Mouse (Mus musculus) forelimb bud, embryonic 11.5 days (tissue): ENCODE results near the gene Ints13.

Source experiments
- DNase-seq: peaks from one replicate; pipeline ENCODE4 v3.0.0-alpha.2; 2012; ENCODE audit warnings: low read depth, low spot score

The Ints13 gene

GRCm38 (mm10) chr6:146540386-146540785 lies 37.2 kb downstream of the Ints13 start:
- DNase-seq: no peak

GRCm38 (mm10) chr6:146538661-146539060 lies 39.0 kb downstream of the Ints13 start:
- DNase-seq: no peak

GRCm38 (mm10) chr6:146538071-146538470 lies 39.6 kb downstream of the Ints13 start:
- DNase-seq: no peak

GRCm38 (mm10) chr6:146537111-146537510 lies 40.5 kb downstream of the Ints13 start:
- no peak for DNase-seq

- no peak for DNase-seq
Measured at GRCm38 (mm10) chr6:146535501-146535900, 42.1 kb downstream of the Ints13 start.

- DNase-seq: no peak
Measured at GRCm38 (mm10) chr6:146533146-146533545, 44.5 kb downstream of the Ints13 start.

GRCm38 (mm10) chr6:146530769-146531168 lies 46.9 kb downstream of the Ints13 start:
- peak; percentile 52 for DNase-seq

- DNase-seq: no peak
Measured at GRCm38 (mm10) chr6:146530363-146530762, 47.3 kb downstream of the Ints13 start.

- no peak for DNase-seq
Measured at GRCm38 (mm10) chr6:146527537-146527936, 50.1 kb downstream of the Ints13 start.

- no peak for DNase-seq
Measured at GRCm38 (mm10) chr6:146525500-146525899, 52.1 kb downstream of the Ints13 start.

- DNase-seq: no peak
Measured at GRCm38 (mm10) chr6:146521456-146522245, 56.0 kb downstream of the Ints13 start.

- DNase-seq: no peak
Measured at GRCm38 (mm10) chr6:146519019-146519418, 58.6 kb downstream of the Ints13 start.

- DNase-seq: no peak
Measured at GRCm38 (mm10) chr6:146515936-146516335, 61.7 kb downstream of the Ints13 start.

- DNase-seq: no peak
Measured at GRCm38 (mm10) chr6:146514531-146514948, 63.1 kb downstream of the Ints13 start.

- no peak for DNase-seq
Measured at GRCm38 (mm10) chr6:146513899-146514298, 63.7 kb downstream of the Ints13 start.

- no peak for DNase-seq
Measured at GRCm38 (mm10) chr6:146513384-146513783, 64.3 kb downstream of the Ints13 start.

- no peak for DNase-seq
Measured at GRCm38 (mm10) chr6:146511511-146511910, 66.1 kb downstream of the Ints13 start.

- DNase-seq: no peak
Measured at GRCm38 (mm10) chr6:146509891-146510290, 67.7 kb downstream of the Ints13 start.

GRCm38 (mm10) chr6:146504459-146504858 lies 73.2 kb downstream of the Ints13 start:
- no peak for DNase-seq

GRCm38 (mm10) chr6:146502856-146503255 lies 74.8 kb downstream of the Ints13 start:
- DNase-seq: no peak

- DNase-seq: peak; percentile 59
Measured at GRCm38 (mm10) chr6:146501866-146502804, 75.5 kb downstream of the Ints13 start, which contains the start of gene Itpr2. Gene Itpr2 (minus strand): TSS chr6:146502223.

GRCm38 (mm10) chr6:146501316-146501865 lies 76.2 kb downstream of the Ints13 start:
- DNase-seq: peak; percentile 25
